ENCODE assay signal across 23 mouse cellular contexts in the genomic region with DNA sequence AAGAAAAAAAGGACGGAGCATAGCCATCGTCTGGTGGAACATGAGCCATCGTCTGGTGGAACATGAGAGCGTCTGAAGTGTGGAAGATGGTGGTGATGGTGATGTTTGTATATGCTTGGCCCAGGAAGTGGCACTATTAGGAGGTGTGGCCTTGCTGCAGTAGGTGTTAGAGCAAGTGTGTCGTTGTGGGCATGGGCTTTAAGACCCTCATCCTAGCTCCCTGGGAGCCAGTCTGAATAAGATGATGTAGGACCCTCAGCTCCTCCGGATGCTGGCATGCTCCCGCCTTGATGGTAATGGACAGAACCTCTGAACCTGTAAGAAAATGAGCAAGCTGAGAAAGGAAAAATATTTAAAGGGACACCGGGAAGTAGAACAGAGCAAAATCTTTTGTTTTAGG. TPM values are rescaled to one million over a fixed set of nuclear protein-coding genes. Genes with fewer than 3 reads are reported as not detected.
DNase-seq lines count a peak whose midpoint lies in the region; ATAC-seq and TF ChIP-seq lines count a peak whose summit lies in the region.
"Had no signal": no experiment of that assay in that cellular context is flagged by ENCODE, and none has a peak within 500 bp of the region (broad histone marks: within the 10 kb centered on the region; RNA-seq: fewer than 3 reads in every experiment).

No protein-coding gene starts in this region.

- in situ Hi-C loops in CH12.LX (cut with MboI; ENCODE audit: low pct_ligation_motif_present, low pct_unique_long_range_greater_than_20kb, low sequenced_read_pairs) = loop anchor here (10.0 kb wide), 2 partner anchors 50 to 320 kb away; no protein-coding TSS in a partner anchor

- peak; percentile 10 for DNase-seq in adrenal gland, adult 8-10 months
- DNase-seq in adrenal gland, postnatal 10 days = no peak
- peak; percentile 86 for DNase-seq in heart, adult 11 months
- no peak for DNase-seq in heart, adult 18-20 months
- DNase-seq in CH12.LX (ENCODE audit: extremely low read depth) = no peak
- DNase-seq in embryonic facial prominence, embryonic 10.5 days (ENCODE audit: low spot score) = no peak
- DNase-seq: B cell, adult 2 months; cerebellum, adult 8-10 months; cerebellum, postnatal 25 days; gastrocnemius, postnatal 25 days; heart, postnatal 10 days; heart, postnatal 4 days; kidney, adult 2 months had no signal

- H3K27ac ChIP-seq in CH12.LX (ENCODE audit: insufficient read depth, low read depth) = no peak overlapping the region
- H3K27ac ChIP-seq in embryonic facial prominence, embryonic 10.5 days (replicated peaks) = 0 out of 2 replicates have a peak overlapping the region, but pooled peaks have one; percentile 45
- H3K27ac ChIP-seq: embryonic facial prominence, embryonic 13.5 days; forebrain, embryonic 12.5 days; forebrain, embryonic 15.5 days; heart, embryonic 15.5 days; hindbrain, embryonic 14.5 days; hindbrain, postnatal 0 days had no signal

- dilution Hi-C loops in CH12.LX (cut with MboI; ENCODE audit: extremely low pct_ligation_motif_present, extremely low pct_unique_long_range_greater_than_20kb, low sequenced_read_pairs) = no loop called here

- no peak overlapping the region for H3K4me2 ChIP-seq in CH12.LX (ENCODE audit: insufficient read depth, low read depth, poor library complexity, severe bottlenecking)
- H3K4me2 ChIP-seq: embryonic facial prominence, embryonic 13.5 days; forebrain, embryonic 12.5 days; heart, embryonic 12.5 days; heart, embryonic 15.5 days had no signal

- H3K9me3 ChIP-seq in CH12.LX (replicated peaks; ENCODE audit: low read length) = no peaks in the 10 kb centered on the region
- H3K9me3 ChIP-seq in embryonic facial prominence, embryonic 10.5 days = no peaks in the 10 kb centered on the region
- H3K9me3 ChIP-seq: embryonic facial prominence, embryonic 13.5 days; forebrain, embryonic 12.5 days; forebrain, embryonic 15.5 days; heart, embryonic 12.5 days; heart, embryonic 15.5 days had no signal

- TF ChIP-seq EP300 in CH12.LX (IDR thresholded peaks at IDR 0.05; ENCODE audit: low read length) = no peak

- peaks cover 0 to 12% of the 10 kb centered on the region in 2 experiments for H3K36me3 ChIP-seq in CH12.LX (replicated peaks in 1 of 2; ENCODE audit: control insufficient read depth in 1 of 2, insufficient read depth in 1 of 2, low read length in 1 of 2)
- H3K36me3 ChIP-seq in embryonic facial prominence, embryonic 10.5 days (replicated peaks) = peaks cover 7% of the 10 kb centered on the region; the same call in 1 of the 2 replicates
- H3K36me3 ChIP-seq: embryonic facial prominence, embryonic 13.5 days; forebrain, embryonic 12.5 days; forebrain, embryonic 15.5 days; heart, embryonic 15.5 days had no signal

- H3K79me2 ChIP-seq in CH12.LX (replicated peaks; ENCODE audit: control insufficient read depth, extremely low read depth, insufficient read depth, poor library complexity, severe bottlenecking) = peaks cover 6% of the 10 kb centered on the region; the same call in 1 of the 2 replicates

- TF ChIP-seq RAD21 in CH12.LX (IDR thresholded peaks at IDR 0.05; ENCODE audit: low read depth, low read length) = no peak

- peak overlapping the region; percentile 23; the same call in 1 of the 2 replicates for H3K9ac ChIP-seq in CH12.LX (ENCODE audit: insufficient read depth, low read depth)
- H3K9ac ChIP-seq: embryonic facial prominence, embryonic 13.5 days; forebrain, embryonic 12.5 days; forebrain, embryonic 15.5 days; heart, embryonic 12.5 days; heart, embryonic 15.5 days had no signal

- 87% methylated on average over 8 of the region's 8 CpGs for WGBS in embryonic facial prominence, embryonic 10.5 days

- no peak overlapping the region for H3K4me3 ChIP-seq in CH12.LX (replicated peaks in 1 of 3; ENCODE audit: low read depth in 2 of 3, low read length in 2 of 3, poor library complexity in 1 of 3)
- H3K4me3 ChIP-seq in embryonic facial prominence, embryonic 10.5 days = no peak overlapping the region
- H3K4me3 ChIP-seq: embryonic facial prominence, embryonic 13.5 days; forebrain, embryonic 12.5 days; forebrain, embryonic 15.5 days; heart, embryonic 12.5 days; heart, embryonic 15.5 days had no signal

- no peaks in the 10 kb centered on the region for H3K27me3 ChIP-seq in CH12.LX (replicated peaks)
- no peaks in the 10 kb centered on the region for H3K27me3 ChIP-seq in embryonic facial prominence, embryonic 10.5 days (replicated peaks; ENCODE audit: low read depth, poor library complexity, severe bottlenecking)
- H3K27me3 ChIP-seq: embryonic facial prominence, embryonic 13.5 days; forebrain, embryonic 12.5 days; forebrain, embryonic 15.5 days; heart, embryonic 12.5 days; heart, embryonic 15.5 days had no signal

- ATAC-seq in inflammation-experienced regulatory T-cells, adult 6 months = no peak
- ATAC-seq: activated CD4-positive, CD25-positive, alpha-beta regulatory T cell, adult 4 months; forebrain, embryonic 15.5 days; hindbrain, postnatal 0 days; intestine, postnatal 0 days had no signal

- no peak for TF ChIP-seq POLR2A in CH12.LX (IDR thresholded peaks at IDR 0.05; ENCODE audit: low read depth, low read length)

- no peak for TF ChIP-seq CTCF in CH12.LX (conservative IDR thresholded peaks at IDR 0.05 in 1 of 2, IDR thresholded peaks at IDR 0.05 in 1 of 2; ENCODE audit: low read depth in 2 of 2, low read length in 2 of 2)

- peaks cover 3 to 20% of the 10 kb centered on the region in 2 experiments; a peak in 3 of 4 replicates for H3K4me1 ChIP-seq in CH12.LX (ENCODE audit: control insufficient read depth in 1 of 2, insufficient read depth in 2 of 2)
- peaks cover 12% of the 10 kb centered on the region for H3K4me1 ChIP-seq in embryonic facial prominence, embryonic 10.5 days

TF ChIP-seq in CH12.LX, 34 proteins besides CTCF, POLR2A, EP300 and RAD21:
- TF ChIP-seq POLR2AphosphoS2 (IDR thresholded peaks at IDR 0.05; ENCODE audit: low read depth, low read length) = no peak

RNA-seq across cellular contexts. Expression of gene Brms1l, which starts 1.2 kb away (rescaled TPM):
- 10 to 100 TPM; 46.7 to 68.7 (median 56.0) TPM for total RNA-seq in adrenal gland, adult 8-10 months (2022)
- 10 to 100 TPM; 28.2 to 38.0 TPM for total RNA-seq in adrenal gland, postnatal 10 days (2021)
- total RNA-seq in heart, adult 18-20 months (2021) = 10 to 100 TPM; 21.4 to 22.2 TPM
- total RNA-seq in CH12.LX (2012; rRNA removed) (16.3 and 17.8 TPM in 2 replicates), CH12.LX (2014; rRNA removed) (18.9 and 19.7 TPM in 2 replicates)
- 32.6 and 48.0 TPM in 2 replicates for polyA plus RNA-seq in CH12.LX (2012; ENCODE audit: insufficient read length, low read depth)
- 42.4 and 45.3 TPM in 2 replicates for polyA plus RNA-seq in embryonic facial prominence, embryonic 10.5 days (2016; fragmentation: Nextera tagmentation; extraction: Ambion mirVana)
- polyA plus RNA-seq in inflammation-experienced regulatory T-cells, adult 6 months (2017; shearing (Covaris generic)) = 10 to 100 TPM in 2 of 3 experiments, 1 to 10 TPM in 1; 9.6 to 14.3 (median 14.1) TPM

RNA-seq across cellular contexts. Expression of gene Ralgapa1, which starts 13.9 kb away (rescaled TPM):
- 10 to 100 TPM; 74.0 to 86.7 (median 80.2) TPM for total RNA-seq in adrenal gland, adult 8-10 months (2022)
- 10 to 100 TPM; 55.1 to 63.8 TPM for total RNA-seq in adrenal gland, postnatal 10 days (2021)
- total RNA-seq in heart, adult 18-20 months (2021) = 10 to 100 TPM; 51.1 to 60.4 TPM
- total RNA-seq in CH12.LX (2012; rRNA removed) (8.9 and 10.3 TPM in 2 replicates), CH12.LX (2014; rRNA removed) (18.5 and 19.2 TPM in 2 replicates)
- polyA plus RNA-seq in CH12.LX (2012; ENCODE audit: insufficient read length, low read depth) = 18.6 and 24.4 TPM in 2 replicates
- polyA plus RNA-seq in embryonic facial prominence, embryonic 10.5 days (2016; fragmentation: Nextera tagmentation; extraction: Ambion mirVana) = 9.7 and 11.0 TPM in 2 replicates
- 10 to 100 TPM in 2 of 3 experiments, 1 to 10 TPM in 1; 8.2 to 21.3 (median 15.5) TPM for polyA plus RNA-seq in inflammation-experienced regulatory T-cells, adult 6 months (2017; shearing (Covaris generic))

Comparison
In these comparisons a context has a peak if more than half of its experiments do, and no peak if none do; other contexts are left out.
1. DNase-seq: peak in adrenal gland, adult 8-10 months (single experiment) and heart, adult 11 months (single experiment); none in adrenal gland, postnatal 10 days (single experiment), heart, adult 18-20 months (0 of 2), CH12.LX (single experiment) and embryonic facial prominence, embryonic 10.5 days (single experiment).